Mouse (Mus musculus): Measurements from ENCODE around the gene Rims4. TPM values are rescaled to one million over a fixed set of nuclear protein-coding genes. Genes with fewer than 3 reads are reported as not detected.

Rims4 gene
- polyA plus RNA-seq, 1 experiment: 33.4 TPM

GRCm38 (mm10) chr2:163897988-163898535 lies 20.4 kb downstream of the Rims4 start:
- Histone ChIP-seq H3K4me1 (ENCODE audit: control insufficient read depth, insufficient read depth, low read length) (peaks cover 5% of the 10 kb centered on the region; the same call in 1 of the 2 replicates), H3K4me3 (ENCODE audit: insufficient read depth, low read length) (no peak overlapping the region), H3K27ac (ENCODE audit: insufficient read depth, low read length) (no peak overlapping the region)
- no peak for TF ChIP-seq CTCF (IDR thresholded peaks at IDR 0.05; ENCODE audit: extremely low read depth, insufficient read depth, low read length)

- Histone ChIP-seq H3K4me1 (ENCODE audit: control insufficient read depth, insufficient read depth, low read length) (peaks cover 5% of the 10 kb centered on the region; the same call in 1 of the 2 replicates), H3K4me3 (ENCODE audit: insufficient read depth, low read length) (no peak overlapping the region), H3K27ac (ENCODE audit: insufficient read depth, low read length) (no peak overlapping the region)
- TF ChIP-seq POLR2A (IDR thresholded peaks at IDR 0.05; ENCODE audit: extremely low read depth, insufficient read depth, low read length) (no peak), CTCF (IDR thresholded peaks at IDR 0.05; ENCODE audit: extremely low read depth, insufficient read depth, low read length) (no peak)
These were observed 21.5 kb downstream of the Rims4 start for GRCm38 (mm10) chr2:163897026-163897425.

- no peak for TF ChIP-seq CTCF (IDR thresholded peaks at IDR 0.05; ENCODE audit: extremely low read depth, insufficient read depth, low read length)
- TF ChIP-seq POLR2A (IDR thresholded peaks at IDR 0.05; ENCODE audit: extremely low read depth, insufficient read depth, low read length): no peak
- no peak overlapping the region for H3K4me3 ChIP-seq (ENCODE audit: insufficient read depth, low read length)
- peaks cover 5% of the 10 kb centered on the region for H3K4me1 ChIP-seq (ENCODE audit: control insufficient read depth, insufficient read depth, low read length)
- no peak overlapping the region for H3K27ac ChIP-seq (ENCODE audit: insufficient read depth, low read length)
These were observed 23.3 kb downstream of the Rims4 start for GRCm38 (mm10) chr2:163895156-163895555.

GRCm38 (mm10) chr2:163893446-163894370 lies 24.8 kb downstream of the Rims4 start:
- Histone ChIP-seq H3K27ac (ENCODE audit: insufficient read depth, low read length) (no peak overlapping the region), H3K4me1 (ENCODE audit: control insufficient read depth, insufficient read depth, low read length) (peaks cover 5% of the 10 kb centered on the region), H3K4me3 (ENCODE audit: insufficient read depth, low read length) (no peak overlapping the region)
- TF ChIP-seq CTCF (IDR thresholded peaks at IDR 0.05; ENCODE audit: extremely low read depth, insufficient read depth, low read length): no peak
- no peak for TF ChIP-seq POLR2A (IDR thresholded peaks at IDR 0.05; ENCODE audit: extremely low read depth, insufficient read depth, low read length)

GRCm38 (mm10) chr2:163891271-163891670 lies 27.2 kb downstream of the Rims4 start:
- Histone ChIP-seq H3K4me3 (ENCODE audit: insufficient read depth, low read length) (no peak overlapping the region), H3K4me1 (ENCODE audit: control insufficient read depth, insufficient read depth, low read length) (peaks cover 5% of the 10 kb centered on the region), H3K27ac (ENCODE audit: insufficient read depth, low read length) (no peak overlapping the region)
- no peak for TF ChIP-seq CTCF (IDR thresholded peaks at IDR 0.05; ENCODE audit: extremely low read depth, insufficient read depth, low read length)
- no peak for TF ChIP-seq POLR2A (IDR thresholded peaks at IDR 0.05; ENCODE audit: extremely low read depth, insufficient read depth, low read length)

- H3K4me1 ChIP-seq (ENCODE audit: control insufficient read depth, insufficient read depth, low read length): peaks cover 5% of the 10 kb centered on the region
- no peak overlapping the region for H3K4me3 ChIP-seq (ENCODE audit: insufficient read depth, low read length)
- no peak overlapping the region for H3K27ac ChIP-seq (ENCODE audit: insufficient read depth, low read length)
- TF ChIP-seq POLR2A (IDR thresholded peaks at IDR 0.05; ENCODE audit: extremely low read depth, insufficient read depth, low read length) (no peak), CTCF (IDR thresholded peaks at IDR 0.05; ENCODE audit: extremely low read depth, insufficient read depth, low read length) (no peak)
These were observed 27.9 kb downstream of the Rims4 start for GRCm38 (mm10) chr2:163890586-163890985.

GRCm38 (mm10) chr2:163889411-163889810 lies 29.1 kb downstream of the Rims4 start:
- H3K4me1 ChIP-seq (ENCODE audit: control insufficient read depth, insufficient read depth, low read length): peaks cover 2% of the 10 kb centered on the region
- H3K27ac ChIP-seq (ENCODE audit: insufficient read depth, low read length): no peak overlapping the region
- TF ChIP-seq POLR2A (IDR thresholded peaks at IDR 0.05; ENCODE audit: extremely low read depth, insufficient read depth, low read length): no peak
- no peak for TF ChIP-seq CTCF (IDR thresholded peaks at IDR 0.05; ENCODE audit: extremely low read depth, insufficient read depth, low read length)
- H3K4me3 ChIP-seq (ENCODE audit: insufficient read depth, low read length): no peak overlapping the region

GRCm38 (mm10) chr2:163882859-163883652 lies 35.4 kb downstream of the Rims4 start:
- Histone ChIP-seq H3K4me3 (ENCODE audit: insufficient read depth, low read length) (no peak overlapping the region), H3K27ac (ENCODE audit: insufficient read depth, low read length) (no peak overlapping the region), H3K4me1 (ENCODE audit: control insufficient read depth, insufficient read depth, low read length) (peaks cover 8% of the 10 kb centered on the region)
- TF ChIP-seq POLR2A (IDR thresholded peaks at IDR 0.05; ENCODE audit: extremely low read depth, insufficient read depth, low read length) (no peak), CTCF (IDR thresholded peaks at IDR 0.05; ENCODE audit: extremely low read depth, insufficient read depth, low read length) (no peak)

GRCm38 (mm10) chr2:163880891-163881290 lies 37.6 kb downstream of the Rims4 start:
- Histone ChIP-seq H3K4me3 (ENCODE audit: insufficient read depth, low read length) (no peak overlapping the region), H3K27ac (ENCODE audit: insufficient read depth, low read length) (no peak overlapping the region), H3K4me1 (ENCODE audit: control insufficient read depth, insufficient read depth, low read length) (peaks cover 18% of the 10 kb centered on the region)
- TF ChIP-seq CTCF (IDR thresholded peaks at IDR 0.05; ENCODE audit: extremely low read depth, insufficient read depth, low read length) (no peak), POLR2A (IDR thresholded peaks at IDR 0.05; ENCODE audit: extremely low read depth, insufficient read depth, low read length) (no peak)
